Comparison of ENCODE assay signal across 27 mouse cellular contexts in the genomic region with DNA sequence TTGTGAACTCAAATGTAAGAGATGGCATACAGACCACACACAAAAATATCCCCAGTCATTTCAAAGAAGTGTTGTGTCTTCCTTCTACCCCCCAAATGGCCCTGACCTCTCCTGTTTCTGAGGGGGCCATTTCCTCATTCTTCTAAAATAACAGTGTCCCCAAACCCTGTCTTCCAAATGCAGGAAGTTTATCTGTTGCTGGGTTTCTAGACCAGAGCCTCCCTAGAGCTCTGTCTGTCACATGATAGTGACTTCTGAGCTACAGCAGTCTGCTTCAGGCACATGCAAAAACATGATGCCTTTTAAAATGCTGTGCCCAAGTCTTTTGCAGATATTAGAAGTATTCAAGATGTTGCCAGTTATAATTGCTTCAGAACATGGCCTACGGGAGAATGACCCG. TPM values are rescaled to one million over a fixed set of nuclear protein-coding genes. Genes with fewer than 3 reads are reported as not detected.
DNase-seq lines count a peak whose midpoint lies in the region; ATAC-seq and TF ChIP-seq lines count a peak whose summit lies in the region.
"Had no signal": no experiment of that assay in that cellular context is flagged by ENCODE, and none has a peak within 500 bp of the region (broad histone marks: within the 10 kb centered on the region; RNA-seq: fewer than 3 reads in every experiment).

No protein-coding gene starts in this region.

- DNase-seq in CH12.LX (ENCODE audit: extremely low read depth) (no peak), MEL (ENCODE audit: low read depth, low spot score) (peak; percentile 84)
- no peak for DNase-seq in thymus, postnatal 14 days
- DNase-seq in kidney, postnatal 4 days = no peak
- DNase-seq in cerebellum, postnatal 36 days = no peak
- DNase-seq: adrenal gland, postnatal 25 days; cerebellum, adult 8-10 months; gastrocnemius, postnatal 25 days; heart, postnatal 10 days; kidney, adult 8-10 months; kidney, postnatal 36 days; right cerebral cortex, adult 18-20 months; thymus, adult 18-20 months had no signal

- dilution Hi-C loops in CH12.LX (cut with MboI; ENCODE audit: extremely low pct_ligation_motif_present, extremely low pct_unique_long_range_greater_than_20kb, low sequenced_read_pairs) = no loop called here

- H3K4me3 ChIP-seq in CH12.LX (replicated peaks in 1 of 3; ENCODE audit: low read depth in 2 of 3, low read length in 2 of 3, poor library complexity in 1 of 3) (no peak overlapping the region), MEL (ENCODE audit: control insufficient read depth in 1 of 2, insufficient read depth in 1 of 2, low read depth in 2 of 2, low read length in 2 of 2) (no peak overlapping the region), macrophage (ENCODE audit: inconsistent target) (no peak overlapping the region)
- no peak overlapping the region for H3K4me3 ChIP-seq in forebrain, embryonic 13.5 days
- H3K4me3 ChIP-seq: heart, embryonic 10.5 days; hindbrain, embryonic 12.5 days; limb, embryonic 15.5 days; neural tube, embryonic 12.5 days; stomach, embryonic 15.5 days had no signal

- no peaks in the 10 kb centered on the region for H3K27me3 ChIP-seq in CH12.LX (replicated peaks)
- peaks cover 2% of the 10 kb centered on the region in 2 experiments; a peak in 3 of 4 replicates for H3K27me3 ChIP-seq in MEL (ENCODE audit: control insufficient read depth in 1 of 2, insufficient read depth in 2 of 2, low read length in 2 of 2)
- peaks cover 18% of the 10 kb centered on the region; the same call in 1 of the 2 replicates for H3K27me3 ChIP-seq in forebrain, embryonic 13.5 days

- no peaks in the 10 kb centered on the region for H3K79me2 ChIP-seq in CH12.LX (replicated peaks; ENCODE audit: control insufficient read depth, extremely low read depth, insufficient read depth, poor library complexity, severe bottlenecking)
- no peaks in the 10 kb centered on the region for H3K79me2 ChIP-seq in MEL (ENCODE audit: control insufficient read depth, insufficient read depth, low read length, poor library complexity)
- H3K79me2 ChIP-seq in macrophage (ENCODE audit: inconsistent target) = peaks cover 12% of the 10 kb centered on the region; the same call in 1 of the 2 replicates

- H3K4me1 ChIP-seq in CH12.LX (ENCODE audit: control insufficient read depth in 1 of 2, insufficient read depth in 2 of 2) = peaks cover 14 to 76% of the 10 kb centered on the region in 2 experiments
- H3K4me1 ChIP-seq in MEL (ENCODE audit: control insufficient read depth in 1 of 2, insufficient read depth in 2 of 2, low read length in 2 of 2) = peaks cover 11 to 20% of the 10 kb centered on the region in 2 experiments; a peak in 3 of 4 replicates
- H3K4me1 ChIP-seq in forebrain, embryonic 13.5 days = no peaks in the 10 kb centered on the region
- H3K4me1 ChIP-seq: heart, embryonic 10.5 days; hindbrain, embryonic 12.5 days; limb, embryonic 15.5 days; neural tube, embryonic 12.5 days; stomach, embryonic 15.5 days had no signal

- TF ChIP-seq CTCF in CH12.LX (conservative IDR thresholded peaks at IDR 0.05 in 1 of 2, IDR thresholded peaks at IDR 0.05 in 1 of 2; ENCODE audit: low read depth in 2 of 2, low read length in 2 of 2) = no peak
- TF ChIP-seq CTCF in MEL (IDR thresholded peaks at IDR 0.05 in 2 of 3, conservative IDR thresholded peaks at IDR 0.05 in 1 of 3; ENCODE audit: control insufficient read depth in 1 of 3, insufficient read depth in 1 of 3, low read depth in 2 of 3, low read length in 3 of 3, poor library complexity in 1 of 3, severe bottlenecking in 1 of 3) = no peak

- 47% methylated on average over 2 of the region's 2 CpGs for WGBS in macrophage (ENCODE audit: missing documents)
- WGBS in forebrain, embryonic 13.5 days = 90% methylated on average over 2 of the region's 2 CpGs

- TF ChIP-seq EP300 in CH12.LX (IDR thresholded peaks at IDR 0.05; ENCODE audit: low read length) (no peak), MEL (IDR thresholded peaks at IDR 0.05; ENCODE audit: low read depth in 1 of 2, low read length in 2 of 2) (no peak)

- in situ Hi-C loops in CH12.LX (cut with MboI; ENCODE audit: low pct_ligation_motif_present, low pct_unique_long_range_greater_than_20kb, low sequenced_read_pairs) = no loop called here

- H3K9me3 ChIP-seq in CH12.LX (replicated peaks; ENCODE audit: low read length) (no peaks in the 10 kb centered on the region), MEL (replicated peaks; ENCODE audit: insufficient read depth, low read length) (no peaks in the 10 kb centered on the region)
- no peaks in the 10 kb centered on the region for H3K9me3 ChIP-seq in forebrain, embryonic 13.5 days (replicated peaks)
- H3K9me3 ChIP-seq: heart, embryonic 10.5 days; hindbrain, embryonic 12.5 days; limb, embryonic 15.5 days; neural tube, embryonic 12.5 days; stomach, embryonic 15.5 days had no signal

- TF ChIP-seq POLR2A in CH12.LX (IDR thresholded peaks at IDR 0.05; ENCODE audit: low read depth, low read length) (no peak), MEL (IDR thresholded peaks at IDR 0.05; ENCODE audit: control insufficient read depth in 1 of 2, insufficient read depth in 1 of 2, low read depth in 1 of 2, low read length in 2 of 2, poor library complexity in 1 of 2) (no peak)

- H3K27ac ChIP-seq in CH12.LX (ENCODE audit: insufficient read depth, low read depth) (no peak overlapping the region), MEL (ENCODE audit: control insufficient read depth, low read depth, low read length) (peak overlapping the region; percentile 43; the same call in 1 of the 2 replicates), macrophage (peak overlapping the region; percentile 93)
- H3K27ac ChIP-seq in forebrain, embryonic 13.5 days = no peak overlapping the region
- H3K27ac ChIP-seq: heart, embryonic 10.5 days; hindbrain, embryonic 12.5 days; limb, embryonic 15.5 days; neural tube, embryonic 12.5 days; stomach, embryonic 15.5 days had no signal

- no peak overlapping the region for H3K4me2 ChIP-seq in CH12.LX (ENCODE audit: insufficient read depth, low read depth, poor library complexity, severe bottlenecking)
- no peak overlapping the region for H3K4me2 ChIP-seq in forebrain, embryonic 13.5 days
- H3K4me2 ChIP-seq: hindbrain, embryonic 12.5 days; limb, embryonic 15.5 days; midbrain, embryonic 11.5 days; neural tube, embryonic 12.5 days; stomach, embryonic 15.5 days had no signal

- ATAC-seq in granulocyte monocyte progenitor cell, adult 5-6 weeks (replicated peaks; ENCODE audit: poor library complexity, severe bottlenecking) = peak; percentile 54
- ATAC-seq in forebrain, embryonic 13.5 days = no peak
- ATAC-seq: forebrain, embryonic 14.5 days; lung, postnatal 0 days had no signal

- H3K9ac ChIP-seq in CH12.LX (ENCODE audit: insufficient read depth, low read depth) (no peak overlapping the region), MEL (ENCODE audit: control insufficient read depth, low read depth, low read length, poor library complexity, severe bottlenecking) (no peak overlapping the region)
- H3K9ac ChIP-seq in forebrain, embryonic 13.5 days = no peak overlapping the region
- H3K9ac ChIP-seq: hindbrain, embryonic 12.5 days; limb, embryonic 15.5 days; neural tube, embryonic 12.5 days; stomach, embryonic 15.5 days had no signal

- H3K36me3 ChIP-seq in CH12.LX (replicated peaks in 1 of 2; ENCODE audit: control insufficient read depth in 1 of 2, insufficient read depth in 1 of 2, low read length in 1 of 2) = no peaks in the 10 kb centered on the region
- H3K36me3 ChIP-seq in MEL (ENCODE audit: control insufficient read depth in 1 of 2, insufficient read depth in 2 of 2, low read length in 2 of 2) = peaks cover 0 to 15% of the 10 kb centered on the region in 2 experiments; a peak in 2 of 4 replicates
- no peaks in the 10 kb centered on the region for H3K36me3 ChIP-seq in macrophage (ENCODE audit: inconsistent target)
- no peaks in the 10 kb centered on the region for H3K36me3 ChIP-seq in forebrain, embryonic 13.5 days (ENCODE audit: poor library complexity, severe bottlenecking)
- H3K36me3 ChIP-seq: heart, embryonic 10.5 days; hindbrain, embryonic 12.5 days; limb, embryonic 15.5 days; neural tube, embryonic 12.5 days; stomach, embryonic 15.5 days had no signal

- TF ChIP-seq RAD21 in CH12.LX (IDR thresholded peaks at IDR 0.05; ENCODE audit: low read depth, low read length) = no peak
- no peak for TF ChIP-seq RAD21 in MEL (IDR thresholded peaks at IDR 0.05; ENCODE audit: low read depth, low read length)

TF ChIP-seq in CH12.LX, 34 proteins besides CTCF, POLR2A, EP300 and RAD21 (continues in another document):
- TF ChIP-seq ELF1 (IDR thresholded peaks at IDR 0.05; ENCODE audit: low read depth, low read length) = 0 out of 2 replicates have a peak, but pooled peaks have one; percentile 12

TF ChIP-seq in MEL, 35 proteins besides CTCF, POLR2A, EP300 and RAD21 (continues in another document):
- TF ChIP-seq USF2 (IDR thresholded peaks at IDR 0.05; ENCODE audit: borderline replicate concordance in 1 of 2, insufficient read depth in 1 of 2, low read depth in 1 of 2, low read length in 2 of 2) = no peak; a peak in 1 of 4 replicates

RNA-seq across cellular contexts. Expression of a gene that starts 5.7 kb away (rescaled TPM):
- 3.4 and 3.9 TPM in 2 replicates for total RNA-seq in CH12.LX (2012; rRNA removed)
- 3.1 and 3.7 TPM in 2 replicates for total RNA-seq in CH12.LX (2014; rRNA removed)
- polyA plus RNA-seq in CH12.LX (2012; ENCODE audit: insufficient read length, low read depth) = 4.5 and 5.1 TPM in 2 replicates
- total RNA-seq in MEL (2012; rRNA removed) = not detected in 2 replicates
- not detected for polyA plus RNA-seq in MEL (2012; ENCODE audit: insufficient read depth in 1 of 2, insufficient read length in 2 of 2, low read depth in 1 of 2, low replicate concordance in 2 of 2, missing spikeins in 1 of 2)
- 6.7 and 9.6 TPM in 2 replicates for total RNA-seq in granulocyte monocyte progenitor cell, adult 5-6 weeks (2014; fragmentation: Nextera tagmentation)
- 7.6 and 9.8 TPM in 2 replicates for total RNA-seq in granulocyte monocyte progenitor cell, adult 5-6 weeks (2017)
- total RNA-seq in macrophage (2018; cell fraction: chromatin; rRNA removed) = 100 to 1,000 TPM; 199 to 663 (median 293) TPM
- total RNA-seq in macrophage (2018; cell fraction: cytosol; rRNA removed) = 100 to 1,000 TPM in 25 of 26 experiments, 10 to 100 TPM in 1; 81.1 to 253 (median 147) TPM
- 100 to 1,000 TPM; 160 to 690 (median 355) TPM for total RNA-seq in macrophage (2018; cell fraction: nucleus; rRNA removed)
- 35.9 to 150 TPM (median 72.1 TPM) in 3 replicates for polyA plus RNA-seq in macrophage (2018)
- polyA plus RNA-seq in forebrain, embryonic 13.5 days (2015; fragmentation: Nextera tagmentation; extraction: Ambion mirVana) = 0.32 and 0.50 TPM in 2 replicates

RNA-seq across cellular contexts. Expression of a gene that starts 44.3 kb away (rescaled TPM):
- total RNA-seq in CH12.LX (2012; rRNA removed) (not detected in 2 replicates), CH12.LX (2014; rRNA removed) (not detected in 2 replicates), MEL (2012; rRNA removed) (not detected in 2 replicates)
- polyA plus RNA-seq in CH12.LX (2012; ENCODE audit: insufficient read length, low read depth) (not detected in 2 replicates), MEL (2012; ENCODE audit: insufficient read depth in 1 of 2, insufficient read length in 2 of 2, low read depth in 1 of 2, low replicate concordance in 2 of 2, missing spikeins in 1 of 2) (not detected), macrophage (2018) (not detected in 3 replicates)
- total RNA-seq in granulocyte monocyte progenitor cell, adult 5-6 weeks (2014; fragmentation: Nextera tagmentation) = not detected in 2 replicates
- not detected in 2 replicates for total RNA-seq in granulocyte monocyte progenitor cell, adult 5-6 weeks (2017)
- total RNA-seq in macrophage (2018; cell fraction: chromatin; rRNA removed) = not detected
- total RNA-seq in macrophage (2018; cell fraction: cytosol; rRNA removed) = not detected
- total RNA-seq in macrophage (2018; cell fraction: nucleus; rRNA removed) = not detected
- not detected in 2 replicates for polyA plus RNA-seq in forebrain, embryonic 13.5 days (2015; fragmentation: Nextera tagmentation; extraction: Ambion mirVana)
- total RNA-seq: layer of hippocampus, postnatal 25 days; left cerebral cortex, postnatal 25 days had no signal
- polyA plus RNA-seq: cortical plate, adult 2 months; midbrain, embryonic 11.5 days had no signal

Comparison
In these comparisons a context has a peak if more than half of its experiments do, and no peak if none do; other contexts are left out.
1. H3K27ac ChIP-seq: peak in MEL (single experiment) and macrophage (single experiment); none in CH12.LX (single experiment) and forebrain, embryonic 13.5 days (single experiment).